Mouse (Mus musculus) forebrain, postnatal 0 days (tissue): ENCODE data around the gene Ugt1a7c. TPM values are rescaled to one million over a fixed set of nuclear protein-coding genes. Genes with fewer than 3 reads are reported as not detected.

ENCODE experiments used
- ATAC-seq: fragments of 200-750 bp; cut with Nextera tagmentation; 2 replicates; pipeline ENCODE4 v1.8.0; 2017; ENCODE audit warnings: mild to moderate bottlenecking, moderate library complexity
- DNase-seq: peaks from one replicate; pipeline ENCODE4 v3.0.0-alpha.2; 2015
- H3K27ac ChIP-seq: fragments of 300-500 bp; sonication (generic); 2 replicates; pipeline ENCODE4 v1.5.1; 2014; ENCODE audit warnings: low read depth, mild to moderate bottlenecking, antibody characterized with exemption, low read length, moderate library complexity, mixed read lengths
- H3K27me3 ChIP-seq: fragments of 300-500 bp; sonication (generic); 2 replicates; pipeline ENCODE4 v1.6.1; 2014; ENCODE audit warnings: mild to moderate bottlenecking, low read length, mixed read lengths; ENCODE audit not compliant: insufficient read depth
- H3K36me3 ChIP-seq: fragments of 300-500 bp; sonication (generic); 2 replicates; pipeline ENCODE4 v1.6.1; 2014; ENCODE audit warnings: mild to moderate bottlenecking, moderate library complexity; ENCODE audit not compliant: insufficient read depth
- H3K4me1 ChIP-seq: fragments of 300-500 bp; sonication (generic); 2 replicates; pipeline ENCODE4 v1.6.1; 2014; ENCODE audit warnings: antibody characterized with exemption; ENCODE audit not compliant: insufficient read depth
- H3K4me2 ChIP-seq: fragments of 300-500 bp; sonication (generic); 2 replicates; pipeline ENCODE4 v1.6.1; 2014; ENCODE audit warnings: low read depth, mild to moderate bottlenecking, moderate library complexity
- H3K4me3 ChIP-seq: fragments of 300-500 bp; sonication (generic); 2 replicates; pipeline ENCODE4 v1.5.1; 2014; ENCODE audit warnings: low read depth, low read length, mixed read lengths
- H3K9ac ChIP-seq: fragments of 300-500 bp; sonication (generic); 2 replicates; pipeline ENCODE4 v1.6.1; 2014; ENCODE audit warnings: mild to moderate bottlenecking
- H3K9me3 ChIP-seq: fragments of 300-500 bp; sonication (generic); 2 replicates; pipeline ENCODE4 v1.6.1; 2016; ENCODE audit warnings: low read length
- CTCF ChIP-seq: sonication (generic); IDR thresholded peaks from 2 replicates; pipeline ENCODE4 v1.5.1; 2016; ENCODE audit warnings: antibody characterized with exemption, control low read depth, low read depth
- WGBS: fragments of 180-500 bp; shearing (Covaris S2); extraction: QIAGEN DNeasy Blood & Tissue Kit; methylation state at CpG from one replicate; pipeline ENCODE4 v1.1.7; 2014; 5-methylcytosine and 5-hydroxymethylcytosine counted together
- polyA plus RNA-seq: library from polyadenylated mRNA; unstranded; fragments of >200 nt; fragmentation: Nextera tagmentation; extraction: Ambion mirVana; gene quantifications from 2 replicates; pipeline ENCODE4 v1.2.1, GENCODE M21; 2015
- total RNA-seq: library from RNA; depleted of rRNA; stranded (reverse); fragments of >200 nt; gene quantifications from 2 replicates; pipeline ENCODE4 v1.2.3, GENCODE M21; 2014

Gene Ugt1a7c
- total and polyA plus RNA-seq, 2 experiments from 2014 or later: 1.7 to 1.9 TPM

DNA sequence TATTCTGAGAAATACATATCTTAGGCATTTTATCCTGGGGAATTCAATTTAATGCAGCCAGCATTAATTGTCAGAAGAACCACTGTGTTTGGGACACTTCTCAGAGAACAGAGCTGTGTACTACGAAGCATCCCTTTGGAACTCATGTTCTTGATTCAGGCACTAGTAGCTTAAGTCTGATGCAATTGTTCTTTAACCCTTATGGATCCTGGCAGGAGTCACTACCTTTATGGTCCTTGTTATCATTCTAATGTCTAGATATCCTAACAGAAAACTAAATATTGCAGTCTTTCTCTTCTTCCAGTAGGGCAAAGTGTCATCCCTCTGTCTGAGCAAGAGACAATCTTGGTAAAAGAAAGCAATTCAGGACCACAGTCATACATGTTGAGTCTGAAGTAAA, 118.2 kb downstream of the Ugt1a7c start:
- Histone ChIP-seq H3K27me3 (no peaks in the 10 kb centered on the region), H3K9ac (no peak overlapping the region), H3K36me3 (no peaks in the 10 kb centered on the region), H3K27ac (no peak overlapping the region), H3K4me2 (no peak overlapping the region), H3K9me3 (peaks cover 63% of the 10 kb centered on the region), H3K4me3 (no peak overlapping the region), H3K4me1 (no peaks in the 10 kb centered on the region)
- no peak for ATAC-seq
- 85% methylated on average over 1 of the region's 1 CpGs for WGBS
- DNase-seq: peak; percentile 1
- TF ChIP-seq CTCF: no peak

DNA sequence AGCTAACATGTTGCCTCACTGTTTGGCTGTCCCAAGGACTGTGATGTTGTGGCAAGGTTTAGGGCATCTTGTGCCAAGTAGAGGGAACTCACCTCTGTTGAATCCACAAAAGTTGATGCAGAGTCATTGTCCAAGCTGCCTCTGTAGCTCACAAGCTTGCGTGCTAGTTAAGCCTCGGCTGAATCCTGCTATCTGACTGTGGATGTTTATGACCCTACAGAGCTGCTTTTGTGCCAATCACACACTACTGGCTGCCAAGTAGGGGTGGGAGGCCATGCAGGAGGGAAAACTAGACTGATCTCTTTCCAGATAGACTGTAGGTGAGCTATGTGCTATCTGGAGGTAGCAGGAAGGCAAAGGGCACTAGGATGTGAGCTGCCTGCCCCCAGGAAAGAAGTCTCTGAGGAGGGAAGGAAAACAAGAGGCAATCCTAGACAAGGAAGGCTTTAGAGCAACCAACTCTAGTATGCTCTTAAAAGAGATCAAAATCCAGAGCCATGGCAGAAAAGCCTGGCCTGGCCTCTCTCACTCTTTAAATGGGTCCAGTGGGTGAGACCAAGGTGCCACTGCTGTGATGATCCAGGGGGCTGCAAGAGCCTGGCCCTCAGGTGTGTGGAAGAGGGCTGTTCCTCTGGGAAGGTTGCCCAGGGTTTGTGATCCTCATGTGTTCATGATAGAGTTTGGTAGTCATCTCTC, 119.1 kb downstream of the Ugt1a7c start:
- 82% methylated on average over 2 of the region's 2 CpGs for WGBS
- Histone ChIP-seq H3K4me1 (no peaks in the 10 kb centered on the region), H3K4me3 (no peak overlapping the region), H3K27me3 (no peaks in the 10 kb centered on the region), H3K4me2 (no peak overlapping the region), H3K36me3 (no peaks in the 10 kb centered on the region), H3K9ac (no peak overlapping the region), H3K27ac (no peak overlapping the region), H3K9me3 (peaks cover 63% of the 10 kb centered on the region)
- ATAC-seq (no peak), DNase-seq (peak; percentile 0)
- no peak for TF ChIP-seq CTCF

- Histone ChIP-seq H3K27me3 (no peaks in the 10 kb centered on the region), H3K9me3 (peaks cover 63% of the 10 kb centered on the region), H3K9ac (no peak overlapping the region), H3K27ac (no peak overlapping the region), H3K4me3 (no peak overlapping the region), H3K36me3 (no peaks in the 10 kb centered on the region), H3K4me1 (no peaks in the 10 kb centered on the region), H3K4me2 (no peak overlapping the region)
- TF ChIP-seq CTCF: no peak
- ATAC-seq: no peak
- DNase-seq: peak; percentile 0
- 77% methylated on average over 2 of the region's 2 CpGs for WGBS
These were observed 119.6 kb downstream of the Ugt1a7c start for GRCm38 (mm10) chr1:88214462-88214952.

DNA sequence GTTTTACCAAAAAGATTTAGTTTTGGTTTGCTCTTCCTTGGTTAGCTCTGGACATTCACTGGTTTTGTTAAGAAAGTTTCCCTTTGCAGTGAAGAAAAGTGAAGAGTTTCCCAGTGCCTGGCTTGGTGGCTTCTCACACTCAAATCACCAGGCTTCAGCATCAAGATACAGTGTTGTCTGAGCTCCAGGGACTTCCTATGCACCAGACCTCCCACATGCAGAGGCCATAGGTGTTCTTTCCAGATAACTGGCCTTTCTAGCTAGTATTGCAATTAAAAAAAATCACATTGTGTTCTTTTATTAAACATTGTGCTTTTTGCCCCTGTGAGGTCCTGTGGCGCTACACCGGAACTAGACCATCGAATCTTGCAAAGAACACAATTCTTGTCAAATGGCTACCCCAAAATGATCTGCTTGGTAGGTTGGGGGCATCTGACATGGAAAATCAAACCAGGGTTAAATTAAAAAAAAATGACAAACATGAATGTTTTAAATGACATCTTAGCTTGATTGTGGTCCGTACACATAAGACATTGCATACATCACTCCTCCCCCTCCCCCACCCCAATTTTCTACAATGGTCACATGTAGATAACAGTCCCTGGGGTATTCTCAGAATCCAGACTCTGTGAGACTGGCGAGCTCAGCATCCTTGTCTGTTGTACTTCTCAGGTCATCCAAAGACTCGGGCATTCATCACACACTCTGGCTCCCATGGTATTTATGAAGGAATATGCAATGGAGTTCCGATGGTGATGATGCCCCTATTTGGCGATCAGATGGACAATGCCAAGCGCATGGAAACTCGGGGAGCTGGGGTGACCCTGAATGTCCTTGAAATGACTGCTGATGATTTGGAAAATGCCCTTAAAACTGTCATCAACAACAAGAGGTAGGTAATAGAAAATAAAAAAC, 120.9 kb downstream of the Ugt1a7c start:
- Histone ChIP-seq H3K4me1 (no peaks in the 10 kb centered on the region), H3K27me3 (no peaks in the 10 kb centered on the region), H3K4me3 (no peak overlapping the region), H3K9ac (no peak overlapping the region), H3K36me3 (no peaks in the 10 kb centered on the region), H3K9me3 (peaks cover 63% of the 10 kb centered on the region), H3K4me2 (no peak overlapping the region), H3K27ac (no peak overlapping the region)
- 73% methylated on average over 10 of the region's 10 CpGs for WGBS
- DNase-seq (peak; percentile 0), ATAC-seq (no peak)
- TF ChIP-seq CTCF: no peak

GRCm38 (mm10) chr1:88216551-88216950, 121.7 kb downstream of the Ugt1a7c start:
- H3K9me3 ChIP-seq: peaks cover 60% of the 10 kb centered on the region
- ATAC-seq (no peak), DNase-seq (no peak)
- no peak overlapping the region for H3K9ac ChIP-seq
- no peak for TF ChIP-seq CTCF
- H3K4me3 ChIP-seq: no peak overlapping the region
- H3K4me1 ChIP-seq: no peaks in the 10 kb centered on the region
- no peaks in the 10 kb centered on the region for H3K36me3 ChIP-seq
- H3K4me2 ChIP-seq: no peak overlapping the region
- no peak overlapping the region for H3K27ac ChIP-seq
- 55% methylated on average over 2 of the region's 2 CpGs for WGBS
- H3K27me3 ChIP-seq: no peaks in the 10 kb centered on the region

DNA sequence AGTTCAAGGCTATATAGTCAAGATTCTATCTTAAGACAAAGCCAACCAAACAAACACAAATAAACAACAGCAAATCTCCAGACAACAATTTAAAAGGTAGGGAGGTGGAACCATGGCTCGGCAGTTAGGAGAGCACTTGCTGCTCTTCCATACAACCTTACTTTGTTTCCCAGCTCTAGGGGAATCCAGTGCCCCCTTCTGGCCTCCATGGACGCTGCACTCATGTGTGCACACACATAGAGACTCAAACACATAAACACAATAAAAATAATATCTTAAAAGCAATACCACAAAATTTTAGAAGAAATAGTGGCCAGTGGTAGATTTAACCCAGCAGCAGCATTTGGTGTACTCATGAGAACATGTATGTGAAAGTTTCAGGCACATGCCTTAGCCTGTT, 122.3 kb downstream of the Ugt1a7c start:
- H3K36me3 ChIP-seq: no peaks in the 10 kb centered on the region
- no peaks in the 10 kb centered on the region for H3K4me1 ChIP-seq
- peak; percentile 0 for DNase-seq
- WGBS: 67% methylated on average over 2 of the region's 2 CpGs
- H3K27ac ChIP-seq: no peak overlapping the region
- TF ChIP-seq CTCF: 0 out of 2 replicates have a peak, but pooled peaks have one; percentile 24
- no peak for ATAC-seq
- H3K4me2 ChIP-seq: no peak overlapping the region
- no peak overlapping the region for H3K9ac ChIP-seq
- no peaks in the 10 kb centered on the region for H3K27me3 ChIP-seq
- H3K9me3 ChIP-seq: peaks cover 56% of the 10 kb centered on the region
- no peak overlapping the region for H3K4me3 ChIP-seq

- ATAC-seq: no peak
- Histone ChIP-seq H3K4me1 (no peaks in the 10 kb centered on the region), H3K9me3 (peaks cover 53% of the 10 kb centered on the region), H3K27ac (no peak overlapping the region), H3K4me3 (no peak overlapping the region), H3K9ac (no peak overlapping the region), H3K36me3 (no peaks in the 10 kb centered on the region), H3K27me3 (no peaks in the 10 kb centered on the region), H3K4me2 (no peak overlapping the region)
- no peak for TF ChIP-seq CTCF
- WGBS: 39% methylated on average over 3 of the region's 3 CpGs
- DNase-seq: no peak
These were observed 122.7 kb downstream of the Ugt1a7c start for GRCm38 (mm10) chr1:88217576-88217975.
